Mouse (Mus musculus) lung, adult 2 months (tissue): ENCODE results near the gene Rspo1.

Source experiments
- CTCF ChIP-seq: fragments of 200-500 bp; IDR thresholded peaks from 2 replicates; pipeline ENCODE4 v1.5.1; 2011; ENCODE audit warnings: mild to moderate bottlenecking, low read length, control low read depth; ENCODE audit not compliant: insufficient read depth
- POLR2A ChIP-seq: fragments of 200-500 bp; IDR thresholded peaks from 2 replicates; pipeline ENCODE4 v1.6.1; 2011; ENCODE audit warnings: low read depth, mild to moderate bottlenecking, control low read depth, low read length, borderline replicate concordance; ENCODE audit errors: extremely low read depth

- no peak for TF ChIP-seq POLR2A
- TF ChIP-seq CTCF: no peak
Observed at GRCm38 (mm10) chr4:125058033-125058432, 71.8 kb downstream of the Rspo1 start.
